Mouse (Mus musculus) forebrain, embryonic 13.5 days (tissue): ENCODE measurements around the gene Alg14. TPM values are rescaled to one million over a fixed set of nuclear protein-coding genes. Genes with fewer than 3 reads are reported as not detected.

Experiments used
- ATAC-seq: fragments of 200-750 bp; cut with Nextera tagmentation; 2 replicates; pipeline ENCODE4 v1.8.0; 2017
- H3K27ac ChIP-seq: fragments of 300-500 bp; sonication (generic); 2 replicates; pipeline ENCODE4 v1.5.1; 2015; ENCODE audit warnings: inconsistent platforms, mild to moderate bottlenecking, moderate library complexity
- H3K27me3 ChIP-seq: fragments of 300-500 bp; sonication (generic); 2 replicates; pipeline ENCODE4 v1.6.1; 2015; ENCODE audit warnings: mild to moderate bottlenecking, inconsistent platforms
- H3K36me3 ChIP-seq: fragments of 300-500 bp; sonication (generic); 2 replicates; pipeline ENCODE4 v1.6.1; 2015; ENCODE audit warnings: mild to moderate bottlenecking, inconsistent platforms; ENCODE audit not compliant: poor library complexity, severe bottlenecking
- H3K4me1 ChIP-seq: fragments of 300-500 bp; sonication (generic); 2 replicates; pipeline ENCODE4 v1.6.1; 2015; ENCODE audit warnings: inconsistent platforms
- H3K4me2 ChIP-seq: fragments of 300-500 bp; sonication (generic); 2 replicates; pipeline ENCODE4 v1.6.1; 2015; ENCODE audit warnings: inconsistent platforms, mild to moderate bottlenecking, moderate library complexity
- H3K4me3 ChIP-seq: fragments of 300-500 bp; sonication (generic); 2 replicates; pipeline ENCODE4 v1.5.1; 2015; ENCODE audit warnings: mild to moderate bottlenecking, inconsistent platforms
- H3K9ac ChIP-seq: fragments of 300-500 bp; sonication (generic); 2 replicates; pipeline ENCODE4 v1.6.1; 2015; ENCODE audit warnings: mild to moderate bottlenecking, inconsistent platforms
- H3K9me3 ChIP-seq: fragments of 300-500 bp; sonication (generic); replicated peaks from 2 replicates; pipeline ENCODE4 v1.6.1; 2016; ENCODE audit warnings: inconsistent platforms
- WGBS: fragments of 180-500 bp; shearing (Covaris S2); methylation state at CpG from one replicate; pipeline ENCODE4 v1.1.7; 2015; 5-methylcytosine and 5-hydroxymethylcytosine counted together
- polyA plus RNA-seq: library from polyadenylated mRNA; unstranded; fragments of >200 nt; fragmentation: Nextera tagmentation; extraction: Ambion mirVana; gene quantifications from 2 replicates; pipeline ENCODE4 v1.2.1, GENCODE M21; 2015

Gene Alg14
- polyA plus RNA-seq, 1 experiment from 2014 or later = 34.8 TPM

GRCm38 (mm10) chr3:121357030-121357429 lies 65.5 kb downstream of the Alg14 start:
- Histone ChIP-seq H3K36me3 (no peaks in the 10 kb centered on the region), H3K9me3 (no peaks in the 10 kb centered on the region), H3K27me3 (no peaks in the 10 kb centered on the region), H3K4me3 (no peak overlapping the region), H3K4me2 (no peak overlapping the region), H3K27ac (no peak overlapping the region), H3K9ac (no peak overlapping the region), H3K4me1 (no peaks in the 10 kb centered on the region)
- ATAC-seq = no peak
- 73% methylated on average over 3 of the region's 3 CpGs for WGBS

GRCm38 (mm10) chr3:121358285-121358684 lies 66.7 kb downstream of the Alg14 start:
- H3K4me3 ChIP-seq = no peak overlapping the region
- no peaks in the 10 kb centered on the region for H3K36me3 ChIP-seq
- no peak for ATAC-seq
- H3K9me3 ChIP-seq = no peaks in the 10 kb centered on the region
- no peak overlapping the region for H3K4me2 ChIP-seq
- H3K27ac ChIP-seq = no peak overlapping the region
- 65% methylated on average over 2 of the region's 2 CpGs for WGBS
- no peak overlapping the region for H3K9ac ChIP-seq
- H3K4me1 ChIP-seq = no peaks in the 10 kb centered on the region
- no peaks in the 10 kb centered on the region for H3K27me3 ChIP-seq

GRCm38 (mm10) chr3:121358850-121359249 lies 67.3 kb downstream of the Alg14 start:
- Histone ChIP-seq H3K9me3 (no peaks in the 10 kb centered on the region), H3K4me1 (no peaks in the 10 kb centered on the region), H3K27ac (no peak overlapping the region), H3K9ac (no peak overlapping the region), H3K4me3 (no peak overlapping the region), H3K27me3 (no peaks in the 10 kb centered on the region), H3K4me2 (no peak overlapping the region), H3K36me3 (no peaks in the 10 kb centered on the region)
- WGBS = 87% methylated on average over 6 of the region's 6 CpGs
- ATAC-seq = no peak

- Histone ChIP-seq H3K4me2 (no peak overlapping the region), H3K27me3 (no peaks in the 10 kb centered on the region), H3K9ac (no peak overlapping the region), H3K4me1 (no peaks in the 10 kb centered on the region), H3K9me3 (no peaks in the 10 kb centered on the region), H3K36me3 (no peaks in the 10 kb centered on the region), H3K4me3 (no peak overlapping the region), H3K27ac (no peak overlapping the region)
- 80% methylated on average over 7 of the region's 7 CpGs for WGBS
- no peak for ATAC-seq
These were observed 67.7 kb downstream of the Alg14 start for GRCm38 (mm10) chr3:121359272-121359671.

- Histone ChIP-seq H3K9ac (no peak overlapping the region), H3K27ac (no peak overlapping the region), H3K4me2 (no peak overlapping the region), H3K9me3 (no peaks in the 10 kb centered on the region), H3K4me3 (no peak overlapping the region), H3K36me3 (no peaks in the 10 kb centered on the region), H3K27me3 (no peaks in the 10 kb centered on the region), H3K4me1 (no peaks in the 10 kb centered on the region)
- WGBS = 57% methylated on average over 1 of the region's 1 CpGs
- ATAC-seq = no peak
These were observed 70.4 kb downstream of the Alg14 start for GRCm38 (mm10) chr3:121362002-121362401.

DNA sequence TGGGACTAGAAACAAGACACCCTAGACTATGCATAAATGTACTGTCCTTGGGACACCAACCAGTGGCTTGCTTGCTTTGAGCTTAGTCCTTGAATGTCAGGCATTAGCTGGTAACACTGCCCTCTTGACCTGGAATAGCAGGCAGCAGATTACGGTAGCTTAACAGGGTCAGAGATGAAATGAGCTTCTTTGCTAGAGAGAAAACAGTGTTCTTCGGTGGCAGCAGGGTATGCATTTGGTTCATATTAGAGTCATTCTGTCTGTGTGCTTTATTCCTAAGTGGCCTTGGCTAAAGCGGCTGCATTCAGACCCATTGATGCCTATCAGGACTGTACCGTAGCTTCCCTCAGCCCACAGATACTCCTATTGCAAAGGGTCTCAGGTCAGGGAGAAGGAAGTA lies 72.8 kb downstream of the Alg14 start:
- Histone ChIP-seq H3K4me2 (no peak overlapping the region), H3K27me3 (no peaks in the 10 kb centered on the region), H3K9ac (no peak overlapping the region), H3K4me1 (no peaks in the 10 kb centered on the region), H3K9me3 (no peaks in the 10 kb centered on the region), H3K4me3 (no peak overlapping the region), H3K27ac (no peak overlapping the region), H3K36me3 (no peaks in the 10 kb centered on the region)
- no peak for ATAC-seq
- 78% methylated on average over 4 of the region's 4 CpGs for WGBS

- Histone ChIP-seq H3K27ac (no peak overlapping the region), H3K27me3 (no peaks in the 10 kb centered on the region), H3K36me3 (no peaks in the 10 kb centered on the region), H3K4me3 (no peak overlapping the region), H3K9ac (no peak overlapping the region), H3K9me3 (no peaks in the 10 kb centered on the region), H3K4me2 (no peak overlapping the region), H3K4me1 (no peaks in the 10 kb centered on the region)
- ATAC-seq = no peak
- WGBS = 80% methylated on average over 8 of the region's 8 CpGs
These were observed 73.6 kb downstream of the Alg14 start for GRCm38 (mm10) chr3:121365131-121365530.

DNA sequence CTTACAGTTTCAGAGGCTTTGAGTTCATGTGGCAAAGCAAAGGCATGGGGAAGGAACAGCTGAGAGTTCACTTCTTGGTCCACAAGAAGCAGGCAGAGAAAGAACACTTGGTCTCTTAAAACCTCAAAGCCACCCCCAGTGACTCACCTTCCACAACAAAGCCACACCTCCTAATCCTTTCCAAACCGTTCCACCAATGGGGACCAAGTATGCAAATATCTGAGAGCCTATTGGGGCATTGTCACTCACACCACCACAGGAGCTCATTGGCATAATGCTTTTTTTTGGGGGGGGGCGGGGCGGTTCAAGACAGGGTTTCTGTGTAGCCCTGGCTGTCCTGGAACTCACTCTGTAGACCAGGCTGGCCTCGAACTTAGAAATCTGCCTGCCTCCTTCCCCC lies 77.0 kb downstream of the Alg14 start:
- H3K27ac ChIP-seq = no peak overlapping the region
- WGBS = 87% methylated on average over 4 of the region's 4 CpGs
- H3K4me3 ChIP-seq = no peak overlapping the region
- peaks cover 14% of the 10 kb centered on the region; the same call in 1 of the 2 replicates for H3K4me1 ChIP-seq
- no peaks in the 10 kb centered on the region for H3K36me3 ChIP-seq
- no peak overlapping the region for H3K9ac ChIP-seq
- H3K4me2 ChIP-seq = no peak overlapping the region
- H3K9me3 ChIP-seq = no peaks in the 10 kb centered on the region
- no peak for ATAC-seq
- H3K27me3 ChIP-seq = no peaks in the 10 kb centered on the region

- H3K27me3 ChIP-seq = no peaks in the 10 kb centered on the region
- H3K36me3 ChIP-seq = no peaks in the 10 kb centered on the region
- H3K9ac ChIP-seq = no peak overlapping the region
- no peak for ATAC-seq
- WGBS = 88% methylated on average over 6 of the region's 6 CpGs
- H3K9me3 ChIP-seq = no peaks in the 10 kb centered on the region
- H3K4me3 ChIP-seq = no peak overlapping the region
- H3K27ac ChIP-seq = no peak overlapping the region
- no peak overlapping the region for H3K4me2 ChIP-seq
- H3K4me1 ChIP-seq = peaks cover 14% of the 10 kb centered on the region; the same call in 1 of the 2 replicates
These were observed 77.9 kb downstream of the Alg14 start for GRCm38 (mm10) chr3:121369517-121369916.

- Histone ChIP-seq H3K4me3 (no peak overlapping the region), H3K9ac (no peak overlapping the region), H3K4me1 (peaks cover 14% of the 10 kb centered on the region; the same call in 1 of the 2 replicates), H3K36me3 (no peaks in the 10 kb centered on the region), H3K9me3 (no peaks in the 10 kb centered on the region), H3K27ac (no peak overlapping the region), H3K4me2 (no peak overlapping the region), H3K27me3 (no peaks in the 10 kb centered on the region)
- 89% methylated on average over 13 of the region's 13 CpGs for WGBS
- no peak for ATAC-seq
These were observed 78.7 kb downstream of the Alg14 start for GRCm38 (mm10) chr3:121370301-121370700.

DNA sequence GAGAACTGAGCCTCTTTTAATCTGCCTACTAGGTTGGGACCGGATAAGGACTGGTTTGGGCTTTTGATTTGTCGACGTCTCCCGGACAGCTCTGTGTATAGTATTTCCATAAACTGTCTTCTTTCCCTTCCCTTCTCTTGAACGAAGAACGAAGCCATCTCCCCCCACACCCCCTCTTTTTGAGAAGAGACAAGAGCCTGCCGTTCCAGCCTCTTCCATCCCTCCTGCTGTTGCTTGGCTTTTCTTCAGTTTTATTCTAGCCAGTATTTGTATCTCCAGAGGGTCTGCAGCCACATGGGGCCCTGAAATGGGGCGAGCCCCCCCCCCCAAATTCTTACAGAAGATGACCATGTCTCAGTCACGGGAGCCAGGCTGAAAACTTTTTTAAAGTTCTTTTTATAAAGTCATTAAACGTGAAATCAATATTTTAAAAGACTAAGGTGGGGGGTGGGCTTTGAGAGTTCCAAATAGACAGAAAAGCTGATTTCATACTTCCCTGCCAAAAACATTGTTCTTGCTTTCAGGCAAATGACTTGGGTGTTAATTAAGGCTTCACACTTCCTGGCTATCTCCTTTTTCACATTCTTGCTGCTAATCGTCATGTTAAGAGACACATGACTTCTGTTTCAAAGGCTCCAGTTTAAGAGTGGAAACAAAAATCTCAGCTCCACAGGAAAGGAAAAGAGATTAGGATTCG lies 79.4 kb downstream of the Alg14 start:
- no peak for ATAC-seq
- no peak overlapping the region for H3K4me2 ChIP-seq
- no peak overlapping the region for H3K9ac ChIP-seq
- WGBS = 58% methylated on average over 12 of the region's 12 CpGs
- no peak overlapping the region for H3K4me3 ChIP-seq
- peaks cover 14% of the 10 kb centered on the region; the same call in 1 of the 2 replicates for H3K4me1 ChIP-seq
- H3K9me3 ChIP-seq = no peaks in the 10 kb centered on the region
- no peaks in the 10 kb centered on the region for H3K36me3 ChIP-seq
- H3K27me3 ChIP-seq = no peaks in the 10 kb centered on the region
- no peak overlapping the region for H3K27ac ChIP-seq

GRCm38 (mm10) chr3:121371527-121372220 lies 80.1 kb downstream of the Alg14 start:
- no peak for ATAC-seq
- Histone ChIP-seq H3K4me1 (peaks cover 14% of the 10 kb centered on the region; the same call in 1 of the 2 replicates), H3K4me2 (no peak overlapping the region), H3K4me3 (no peak overlapping the region), H3K9me3 (no peaks in the 10 kb centered on the region), H3K27me3 (no peaks in the 10 kb centered on the region), H3K36me3 (no peaks in the 10 kb centered on the region), H3K27ac (no peak overlapping the region), H3K9ac (no peak overlapping the region)
- WGBS = 85% methylated on average over 8 of the region's 8 CpGs
